Mouse (Mus musculus): ENCODE measurements at regions not wholly inside any gene's neighbourhood (a gene's known extent, or its start where the extent isn't known, plus 50 kb on each side); places are given as distances from the start of the nearest gene placed in this dataset.

GRCm38 (mm10) chr9:86961663-86962062, 53.7 kb upstream of the Ripply2 start:
- DNase-seq (ENCODE audit: low read depth, low spot score): no peak

GRCm38 (mm10) chr9:86957076-86957475, 58.3 kb upstream of the Ripply2 start:
- DNase-seq (ENCODE audit: low read depth, low spot score): no peak

GRCm38 (mm10) chr9:86955720-86956119, 59.6 kb upstream of the Ripply2 start:
- peak; percentile 16 for DNase-seq (ENCODE audit: low read depth, low spot score)

GRCm38 (mm10) chr9:86951958-86952509, 63.3 kb upstream of the Ripply2 start:
- no peak for DNase-seq (ENCODE audit: low read depth, low spot score)

- DNase-seq (ENCODE audit: low read depth, low spot score): no peak
These were observed 65.5 kb upstream of the Ripply2 start for GRCm38 (mm10) chr9:86949885-86950284.

GRCm38 (mm10) chr9:86931196-86931595, 50.7 kb upstream of the Snap91 start:
- no peak for DNase-seq (ENCODE audit: low read depth, low spot score)

Data from A20 (cell line).